Mouse (Mus musculus) C2C12 (cell line): ENCODE data around the gene Fbxo21.

Experiments used
- CTCF ChIP-seq: IDR thresholded peaks from one replicate; pipeline ENCODE4 v1.5.1; 2011; ENCODE audit not compliant: control insufficient read depth, insufficient read depth, insufficient read length
- MYOD1 ChIP-seq: IDR thresholded peaks from one replicate; pipeline ENCODE4 v1.6.1; 2011; ENCODE audit warnings: low read depth; ENCODE audit not compliant: control insufficient read depth, insufficient read length
- USF1 ChIP-seq: IDR thresholded peaks from one replicate; pipeline ENCODE4 v1.6.1; 2011; ENCODE audit warnings: low read depth, mild to moderate bottlenecking, control low read depth, moderate library complexity

DNA sequence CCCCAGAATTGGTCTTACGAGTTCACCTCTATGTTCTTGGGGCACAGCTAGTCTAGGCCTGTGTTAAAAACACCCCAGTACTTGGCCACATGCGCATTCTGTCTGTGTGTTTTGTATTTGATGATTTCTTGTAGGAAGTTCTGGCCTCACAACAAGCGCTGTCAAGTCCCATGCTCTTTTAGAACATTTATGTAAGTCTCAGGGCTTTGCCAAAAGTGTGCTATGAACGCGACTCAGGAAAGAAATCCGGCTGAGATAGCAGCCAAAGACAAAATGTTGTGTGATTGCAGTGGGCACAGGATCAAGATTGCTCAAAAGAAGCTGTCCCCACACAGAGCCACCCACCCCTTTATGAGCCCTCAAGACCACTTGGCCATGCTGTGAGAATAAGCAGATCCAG lies 17.0 kb downstream of the Fbxo21 start:
- TF ChIP-seq CTCF = no peak
- TF ChIP-seq USF1 = no peak
- TF ChIP-seq MYOD1 = no peak
